Mouse (Mus musculus) small intestine, adult 2 months (tissue): ENCODE data around the gene Zp1.

Experiments used
- CTCF ChIP-seq: fragments of 200-500 bp; IDR thresholded peaks from 2 replicates; pipeline ENCODE4 v1.5.1; 2012; ENCODE audit warnings: low read depth, mild to moderate bottlenecking, control low read depth, inconsistent platforms, low read length, moderate library complexity, mixed read lengths; ENCODE audit not compliant: insufficient replicate concordance, insufficient read length; ENCODE audit errors: extremely low read depth
- POLR2A ChIP-seq: fragments of 200-500 bp; IDR thresholded peaks from 2 replicates; pipeline ENCODE4 v1.6.1; 2012; ENCODE audit warnings: low read depth, mild to moderate bottlenecking, control low read depth, inconsistent platforms, low read length, moderate library complexity

DNA sequence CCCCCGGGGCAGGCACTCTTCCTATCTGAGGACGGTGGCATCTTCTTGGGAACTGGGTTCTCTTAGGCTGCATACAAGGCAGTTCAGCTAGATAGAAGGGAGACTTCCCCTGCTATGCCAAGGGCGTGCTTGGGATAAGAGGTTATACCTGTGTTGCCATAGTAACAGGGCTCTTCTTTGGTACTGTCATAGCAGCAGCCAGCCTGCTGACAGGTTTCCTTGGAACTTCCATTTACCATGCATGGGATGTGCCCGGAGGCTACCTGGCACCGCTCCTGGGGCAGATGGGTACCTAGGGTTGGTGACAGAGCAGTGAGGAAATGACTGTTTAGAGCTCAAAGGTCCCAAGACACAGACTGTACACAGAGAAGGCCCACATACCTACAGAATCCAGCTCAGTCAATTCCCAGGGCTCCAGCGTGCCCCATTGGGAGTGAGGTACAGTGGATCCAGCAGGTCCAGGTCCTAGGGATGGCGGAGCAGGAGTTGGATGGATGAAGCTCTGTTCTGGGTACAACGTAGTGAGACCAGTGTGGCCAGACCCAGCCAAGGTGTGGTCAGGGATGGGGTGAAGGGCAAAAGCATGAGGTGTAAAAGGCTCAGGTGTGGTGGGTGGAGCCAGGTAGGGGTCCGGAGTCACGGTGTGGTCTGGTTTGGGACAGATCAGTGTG, 2.0 kb downstream of the Zp1 start:
- TF ChIP-seq CTCF = no peak
- TF ChIP-seq POLR2A = no peak
